Mouse (Mus musculus) small intestine, adult 2 months (tissue): ENCODE results near the gene Map3k1.

Source experiments
- CTCF ChIP-seq: fragments of 200-500 bp; IDR thresholded peaks from 2 replicates; pipeline ENCODE4 v1.5.1; 2012; ENCODE audit warnings: low read depth, mild to moderate bottlenecking, control low read depth, inconsistent platforms, low read length, moderate library complexity, mixed read lengths; ENCODE audit not compliant: insufficient replicate concordance, insufficient read length; ENCODE audit errors: extremely low read depth
- POLR2A ChIP-seq: fragments of 200-500 bp; IDR thresholded peaks from 2 replicates; pipeline ENCODE4 v1.6.1; 2012; ENCODE audit warnings: low read depth, mild to moderate bottlenecking, control low read depth, inconsistent platforms, low read length, moderate library complexity

GRCm38 (mm10) chr13:111792130-111792974 lies 16.4 kb downstream of the Map3k1 start:
- TF ChIP-seq CTCF (no peak), POLR2A (no peak)
